Mouse (Mus musculus) left cerebral cortex, adult 2 months (tissue): Measurements from ENCODE around the gene Cdh10. TPM values are rescaled to one million over a fixed set of nuclear protein-coding genes. Genes with fewer than 3 reads are reported as not detected.

Experiments used
- DNase-seq, 2 experiments: peaks; one replicate each; pipeline ENCODE4 v3.0.0; 2021 to 2022; ENCODE audit warnings: low spot score in 2 of 2, mixed read lengths in 1 of 2; ENCODE audit errors: extremely low spot score in 1 of 2
- H3K27ac ChIP-seq: fragments of 200-600 bp; 2 replicates; pipeline ENCODE4 v1.8.1; 2022
- H3K4me3 ChIP-seq: fragments of 200-600 bp; 2 replicates; pipeline ENCODE4 v1.8.1; 2022
- CTCF ChIP-seq: fragments of 200-600 bp; IDR thresholded peaks from 2 replicates; pipeline ENCODE4 v1.8.1; 2022; ENCODE audit warnings: antibody characterized with exemption, mild to moderate bottlenecking, moderate library complexity
- intact Hi-C: fragments of 180-260 bp; cut with DNase I; formaldehyde crosslinking; loops from one replicate; pipeline ENCODE4 v1.15.1; 2025
- long read RNA-seq, 2 experiments: library from polyadenylated mRNA; stranded (forward); transcript quantifications; one replicate each; pipeline ENCODE4 v2.0.0; 2021; ENCODE audit warnings: borderline mapping rate in 2 of 2
- total RNA-seq, 2 experiments: library from RNA; stranded (reverse); gene quantifications; 2 replicates each; pipeline ENCODE4 v1.2.3; 2021

The Cdh10 gene
- total RNA-seq: 10 to 100 TPM; 51.9 to 60.5 TPM
- long read RNA-seq, experiment 1, transcript Cdh10-201 (12 exons, 3,407 nt): minor isoform, 7 of 48 reads
- long read RNA-seq, experiment 1, transcript Cdh10-202 (12 exons, 3,176 nt): major isoform, 23 of 48 reads
- long read RNA-seq, experiment 1, partial matches to known transcripts: 5 of 48 reads
- long read RNA-seq, experiment 1, other reads (novel, unspliced or antisense): 12 of 48 reads
- long read RNA-seq, experiment 2, transcript Cdh10-202 (12 exons, 3,176 nt): major isoform, 17 of 25 reads
- long read RNA-seq, experiment 2, partial matches to known transcripts: 1 of 25 reads
- long read RNA-seq, experiment 2, other reads (novel, unspliced or antisense): 6 of 25 reads

GRCm38 (mm10) chr15:18818185-18818973, at the start of gene Cdh10:
Cdh10 (plus strand) TSS chr15:18818947.
- intact Hi-C loops: loop anchor here (2.0 kb wide), 1 partner anchor 420 kb away; no protein-coding TSS in a partner anchor
- peak within 1 kb of the TSS; percentile 92 for H3K27ac ChIP-seq
- H3K4me3 ChIP-seq: peak within 1 kb of the TSS; percentile 55

GRCm38 (mm10) chr15:18809148-18809827, 9.5 kb upstream of the Cdh10 start:
- no peak for DNase-seq
- H3K4me3 ChIP-seq: no peak overlapping the region
- H3K27ac ChIP-seq: no peak overlapping the region
- intact Hi-C loops: no loop called here
- no peak for TF ChIP-seq CTCF

More at GRCm38 (mm10) chr15:18818185-18818973, at the start of gene Cdh10:
- no peak for TF ChIP-seq CTCF
- peak; percentile 74 to 77 for DNase-seq

GRCm38 (mm10) chr15:18817707-18818106, 1.0 kb upstream of the Cdh10 start:
- no peak overlapping the region; the same call in 1 of the 2 replicates for H3K27ac ChIP-seq
- H3K4me3 ChIP-seq: no peak overlapping the region; the same call in 1 of the 2 replicates
- intact Hi-C loops: loop anchor here (2.0 kb wide), 1 partner anchor 419 kb away; no protein-coding TSS in a partner anchor
- no peak for TF ChIP-seq CTCF
- no peak for DNase-seq

GRCm38 (mm10) chr15:18820226-18820625, 1.5 kb downstream of the Cdh10 start:
- no peak for DNase-seq
- H3K27ac ChIP-seq: peak overlapping the region; percentile 92
- intact Hi-C loops: loop anchor here (2.0 to 10.0 kb wide), 4 partner anchors 165 to 1715 kb away; no protein-coding TSS in a partner anchor
- no peak for TF ChIP-seq CTCF
- peak overlapping the region; percentile 55 for H3K4me3 ChIP-seq

- peak overlapping the region; percentile 55 for H3K4me3 ChIP-seq
- peak; percentile 91 to 97 for DNase-seq
- TF ChIP-seq CTCF: peak; percentile 96
- H3K27ac ChIP-seq: peak overlapping the region; percentile 92
- intact Hi-C loops: loop anchor here (1.0 to 10.0 kb wide), 5 partner anchors 164 to 1716 kb away; no protein-coding TSS in a partner anchor
Measured at GRCm38 (mm10) chr15:18821114-18821756, 2.5 kb downstream of the Cdh10 start.

- no peak for DNase-seq
- H3K4me3 ChIP-seq: peak overlapping the region; percentile 55; the same call in 1 of the 2 replicates
- intact Hi-C loops: loop anchor here (10.0 kb wide), 3 partner anchors 161 to 1719 kb away; no protein-coding TSS in a partner anchor
- peak overlapping the region; percentile 25; the same call in 1 of the 2 replicates for H3K27ac ChIP-seq
- no peak for TF ChIP-seq CTCF
Measured at GRCm38 (mm10) chr15:18823420-18823819, 4.7 kb downstream of the Cdh10 start.

GRCm38 (mm10) chr15:18832263-18832662, 13.5 kb downstream of the Cdh10 start:
- Histone ChIP-seq H3K27ac (no peak overlapping the region), H3K4me3 (no peak overlapping the region)
- intact Hi-C loops: loop anchor here (5.0 kb wide), 1 partner anchor 430 kb away; no protein-coding TSS in a partner anchor
- DNase-seq: peak in 1 of 2 experiments; percentile 48
- TF ChIP-seq CTCF: peak; percentile 86

GRCm38 (mm10) chr15:18841769-18842168, 23.0 kb downstream of the Cdh10 start:
- no peak for DNase-seq
- H3K27ac ChIP-seq: no peak overlapping the region; the same call in 1 of the 2 replicates
- TF ChIP-seq CTCF: no peak
- no peak overlapping the region for H3K4me3 ChIP-seq
- intact Hi-C loops: no loop called here

GRCm38 (mm10) chr15:18844807-18845206, 26.1 kb downstream of the Cdh10 start:
- no peak for DNase-seq
- TF ChIP-seq CTCF: no peak
- intact Hi-C loops: no loop called here
- no peak overlapping the region for H3K4me3 ChIP-seq
- peak overlapping the region; percentile 20 for H3K27ac ChIP-seq

- DNase-seq: no peak
- intact Hi-C loops: no loop called here
- H3K27ac ChIP-seq: no peak overlapping the region
- no peak for TF ChIP-seq CTCF
- H3K4me3 ChIP-seq: no peak overlapping the region
Measured at GRCm38 (mm10) chr15:18850497-18850896, 31.8 kb downstream of the Cdh10 start.

- Histone ChIP-seq H3K4me3 (no peak overlapping the region), H3K27ac (peak overlapping the region; percentile 12; the same call in 1 of the 2 replicates)
- TF ChIP-seq CTCF: no peak
- intact Hi-C loops: no loop called here
- no peak for DNase-seq
Measured at GRCm38 (mm10) chr15:18858135-18858534, 39.4 kb downstream of the Cdh10 start.
